Mouse (Mus musculus) liver, embryonic 14.5 days (tissue): ENCODE measurements at regions not wholly inside any gene's neighbourhood (a gene's known extent, or its start where the extent isn't known, plus 50 kb on each side); places are given as distances from the start of the nearest gene placed in this dataset.

Experiments used
- ATAC-seq: fragments of 200-750 bp; cut with Nextera tagmentation; 2 replicates; pipeline ENCODE4 v1.8.0; 2017; ENCODE audit warnings: moderate number of reproducible peaks, mild to moderate bottlenecking, moderate library complexity; ENCODE audit not compliant: insufficient read depth
- DNase-seq, 3 experiments: peaks; one replicate each; pipeline ENCODE4 v3.0.0-alpha.2; 2012 to 2013; ENCODE audit warnings: low read depth in 3 of 3, low spot score in 3 of 3
- H3K27ac ChIP-seq: fragments of 300-500 bp; sonication (generic); 2 replicates; pipeline ENCODE4 v1.5.1; 2014; ENCODE audit warnings: moderate library complexity, mild to moderate bottlenecking, control low read depth, inconsistent platforms
- H3K27me3 ChIP-seq: fragments of 300-500 bp; sonication (generic); 2 replicates; pipeline ENCODE4 v1.6.1; 2014; ENCODE audit warnings: mild to moderate bottlenecking, low read length, moderate library complexity; ENCODE audit not compliant: control insufficient read depth, insufficient read depth
- H3K36me3 ChIP-seq: fragments of 300-500 bp; sonication (generic); replicated peaks from 2 replicates; pipeline ENCODE4 v1.6.1; 2014; ENCODE audit warnings: low read depth; ENCODE audit not compliant: control insufficient read depth, insufficient read depth
- H3K4me1 ChIP-seq, 2 experiments: fragments of 200-500 bp in 1 of 2; fragments of 300-500 bp in 1 of 2; sonication (generic) in 1 of 2; replicated peaks; 2 replicates each; pipeline ENCODE4 v1.6.1; 2012 to 2014; ENCODE audit warnings: antibody characterized with exemption in 1 of 2, inconsistent platforms in 1 of 2, low read length in 1 of 2; ENCODE audit not compliant: control insufficient read depth in 2 of 2, insufficient read depth in 2 of 2
- H3K4me2 ChIP-seq: fragments of 300-500 bp; sonication (generic); 2 replicates; pipeline ENCODE4 v1.6.1; 2014; ENCODE audit warnings: low read depth, mild to moderate bottlenecking, control low read depth, moderate library complexity
- H3K4me3 ChIP-seq, 2 experiments: fragments of 200-500 bp in 1 of 2; fragments of 300-500 bp in 1 of 2; sonication (generic) in 1 of 2; 2 replicates each; pipeline ENCODE4 v1.5.1; 2012 to 2014; ENCODE audit warnings: low read depth in 2 of 2, low read length in 2 of 2, mild to moderate bottlenecking in 2 of 2, control low read depth in 1 of 2, inconsistent platforms in 1 of 2, moderate library complexity in 1 of 2; ENCODE audit not compliant: insufficient read depth in 1 of 2
- H3K9ac ChIP-seq: fragments of 300-500 bp; sonication (generic); replicated peaks from 2 replicates; pipeline ENCODE4 v1.6.1; 2014; ENCODE audit warnings: mild to moderate bottlenecking, control low read depth, moderate library complexity
- H3K9me3 ChIP-seq: fragments of 300-500 bp; sonication (generic); 2 replicates; pipeline ENCODE4 v1.6.1; 2016; ENCODE audit warnings: low read length, mixed read lengths; ENCODE audit not compliant: control insufficient read depth
- CTCF ChIP-seq: IDR thresholded peaks from 2 replicates; pipeline ENCODE4 v1.5.1; 2016; ENCODE audit warnings: antibody characterized with exemption, low read depth, control low read depth
- EP300 ChIP-seq: IDR thresholded peaks from 2 replicates; pipeline ENCODE4 v1.6.1; 2016; ENCODE audit warnings: antibody characterized with exemption, low read depth
- WGBS: fragments of 180-500 bp; shearing (Covaris S2); extraction: QIAGEN DNeasy Blood & Tissue Kit; methylation state at CpG from one replicate; pipeline ENCODE4 v1.1.7; 2014; ENCODE audit not compliant: insufficient replicate concordance; 5-methylcytosine and 5-hydroxymethylcytosine counted together

- no peak overlapping the region for H3K27ac ChIP-seq
- no peak overlapping the region for H3K9ac ChIP-seq
- H3K27me3 ChIP-seq = no peaks in the 10 kb centered on the region
- DNase-seq = no peak
- no peaks in the 10 kb centered on the region for H3K9me3 ChIP-seq
- H3K4me3 ChIP-seq = no peak overlapping the region
- H3K36me3 ChIP-seq = no peaks in the 10 kb centered on the region
- no peak overlapping the region for H3K4me2 ChIP-seq
- ATAC-seq = no peak
- TF ChIP-seq EP300 (no peak), CTCF (no peak)
- H3K4me1 ChIP-seq = no peaks in the 10 kb centered on the region
Observed at GRCm38 (mm10) chr15:96131582-96132091, 155.7 kb upstream of the Arid2 start.

- Histone ChIP-seq H3K9me3 (no peaks in the 10 kb centered on the region), H3K27ac (no peak overlapping the region), H3K4me1 (no peaks in the 10 kb centered on the region), H3K36me3 (no peaks in the 10 kb centered on the region), H3K27me3 (no peaks in the 10 kb centered on the region), H3K9ac (no peak overlapping the region), H3K4me3 (no peak overlapping the region), H3K4me2 (no peak overlapping the region)
- no peak for ATAC-seq
- DNase-seq = no peak
- TF ChIP-seq CTCF = no peak
- no peak for TF ChIP-seq EP300
- 39% methylated on average over 3 of the region's 3 CpGs for WGBS
Observed at GRCm38 (mm10) chr15:96132636-96133035, 154.7 kb upstream of the Arid2 start.

- no peaks in the 10 kb centered on the region for H3K9me3 ChIP-seq
- whole genome bisulfite sequencing = 31% methylated on average over 13 of the region's 13 CpGs
- H3K4me3 ChIP-seq = no peak overlapping the region
- DNase-seq = no peak
- ATAC-seq = no peak
- H3K36me3 ChIP-seq = no peaks in the 10 kb centered on the region
- no peaks in the 10 kb centered on the region for H3K4me1 ChIP-seq
- TF ChIP-seq CTCF (no peak), EP300 (no peak)
- H3K4me2 ChIP-seq = no peak overlapping the region
- H3K9ac ChIP-seq = no peak overlapping the region
- H3K27ac ChIP-seq = no peak overlapping the region
- no peaks in the 10 kb centered on the region for H3K27me3 ChIP-seq
Observed at GRCm38 (mm10) chr15:96135250-96135731, 152.0 kb upstream of the Arid2 start.

GRCm38 (mm10) chr15:96135816-96136215 is 151.5 kb upstream of the Arid2 start:
- WGBS = 10% methylated on average over 6 of the region's 6 CpGs
- Histone ChIP-seq H3K4me1 (no peaks in the 10 kb centered on the region), H3K27me3 (no peaks in the 10 kb centered on the region), H3K4me3 (no peak overlapping the region), H3K36me3 (no peaks in the 10 kb centered on the region), H3K4me2 (no peak overlapping the region), H3K9ac (no peak overlapping the region), H3K27ac (no peak overlapping the region), H3K9me3 (no peaks in the 10 kb centered on the region)
- ATAC-seq (no peak), DNase-seq (no peak)
- no peak for TF ChIP-seq CTCF
- no peak for TF ChIP-seq EP300

- WGBS = 78% methylated on average over 17 of the region's 17 CpGs
- Histone ChIP-seq H3K27ac (no peak overlapping the region), H3K9ac (no peak overlapping the region), H3K9me3 (no peaks in the 10 kb centered on the region), H3K27me3 (no peaks in the 10 kb centered on the region), H3K4me1 (no peaks in the 10 kb centered on the region), H3K4me2 (no peak overlapping the region), H3K36me3 (no peaks in the 10 kb centered on the region), H3K4me3 (no peak overlapping the region)
- TF ChIP-seq EP300 (no peak), CTCF (no peak)
- ATAC-seq = no peak
- no peak for DNase-seq
Observed at GRCm38 (mm10) chr15:96137534-96137933, 149.8 kb upstream of the Arid2 start.
